Comparison of ENCODE assay signal across 23 mouse cellular contexts in genomic region chr19:11547911-11548310, GRCm38 (mm10). TPM values are rescaled to one million over a fixed set of nuclear protein-coding genes. Genes with fewer than 3 reads are reported as not detected.
A peak's percentile ranks its signal among the peaks of the same experiment; 100 is the strongest.
DNase-seq lines count a peak whose midpoint lies in the region; ATAC-seq and TF ChIP-seq lines count a peak whose summit lies in the region.
"Had no signal": no experiment of that assay in that cellular context is flagged by ENCODE, and none has a peak within 500 bp of the region (broad histone marks: within the 10 kb centered on the region; RNA-seq: fewer than 3 reads in every experiment).

No protein-coding gene starts in this region.

- no peak overlapping the region for H3K9ac ChIP-seq in hindbrain, embryonic 11.5 days (ENCODE audit: low read depth, low read length)
- H3K9ac ChIP-seq: embryonic facial prominence, embryonic 12.5 days; embryonic facial prominence, embryonic 15.5 days; forebrain, embryonic 12.5 days; forebrain, embryonic 15.5 days; hindbrain, embryonic 13.5 days had no signal

- DNase-seq in T-cell, adult 2 months (ENCODE audit: low spot score) = peak; percentile 41
- DNase-seq in thymus, adult 2 months = peak; percentile 64
- DNase-seq in thymus, postnatal 14 days = peak; percentile 73
- DNase-seq in thymus, postnatal 4 days = peak; percentile 46
- DNase-seq in hindbrain, embryonic 11.5 days (ENCODE audit: low spot score) = no peak
- no peak for DNase-seq in lung, postnatal 4 days
- no peak for DNase-seq in ovary, postnatal 14 days (ENCODE audit: low spot score)
- DNase-seq: adrenal gland, postnatal 10 days; adrenal gland, postnatal 36 days; cerebellum, adult 18-20 months; cerebellum, adult 9-10 months; cerebellum, postnatal 14 days; gastrocnemius, postnatal 25 days; heart, adult 2 months had no signal

- H3K4me1 ChIP-seq in thymus, adult 2 months (replicated peaks; ENCODE audit: control insufficient read depth, insufficient read depth, low read length) = peaks cover 11% of the 10 kb centered on the region
- no peaks in the 10 kb centered on the region for H3K4me1 ChIP-seq in hindbrain, embryonic 11.5 days (replicated peaks; ENCODE audit: control insufficient read depth, insufficient read depth, low read length)
- H3K4me1 ChIP-seq: embryonic facial prominence, embryonic 12.5 days; embryonic facial prominence, embryonic 15.5 days; forebrain, embryonic 12.5 days; forebrain, embryonic 15.5 days; heart, embryonic 10.5 days; hindbrain, embryonic 13.5 days had no signal

- H3K27me3 ChIP-seq in thymus, adult 2 months (ENCODE audit: control insufficient read depth, insufficient read depth, low read length) = no peaks in the 10 kb centered on the region
- no peaks in the 10 kb centered on the region for H3K27me3 ChIP-seq in hindbrain, embryonic 11.5 days (ENCODE audit: control insufficient read depth, insufficient read depth, low read length)
- H3K27me3 ChIP-seq: embryonic facial prominence, embryonic 12.5 days; embryonic facial prominence, embryonic 15.5 days; forebrain, embryonic 12.5 days; forebrain, embryonic 15.5 days; hindbrain, embryonic 13.5 days had no signal

- no peaks in the 10 kb centered on the region for H3K9me3 ChIP-seq in hindbrain, embryonic 11.5 days (ENCODE audit: control insufficient read depth, low read length)
- H3K9me3 ChIP-seq: embryonic facial prominence, embryonic 12.5 days; embryonic facial prominence, embryonic 15.5 days; forebrain, embryonic 12.5 days; forebrain, embryonic 15.5 days; heart, embryonic 10.5 days; hindbrain, embryonic 13.5 days had no signal

- no peak for ATAC-seq in hindbrain, embryonic 11.5 days (ENCODE audit: low FRiP score)
- ATAC-seq: CD4-positive, CD25-positive, alpha-beta regulatory T cell, adult 4 months; forebrain, embryonic 15.5 days; hindbrain, embryonic 16.5 days had no signal

- TF ChIP-seq CTCF in thymus, adult 2 months (IDR thresholded peaks at IDR 0.05; ENCODE audit: borderline replicate concordance, control insufficient read depth, extremely low read depth, insufficient read depth, low read length, poor library complexity) = no peak

- no peak overlapping the region for H3K4me3 ChIP-seq in thymus, adult 2 months (ENCODE audit: control insufficient read depth, insufficient read depth, low read length)
- no peak overlapping the region for H3K4me3 ChIP-seq in hindbrain, embryonic 11.5 days (ENCODE audit: low read depth, low read length)
- H3K4me3 ChIP-seq: embryonic facial prominence, embryonic 12.5 days; embryonic facial prominence, embryonic 15.5 days; forebrain, embryonic 12.5 days; forebrain, embryonic 15.5 days; heart, adult 2 months; heart, embryonic 10.5 days; hindbrain, embryonic 13.5 days had no signal

- H3K27ac ChIP-seq in thymus, adult 2 months (ENCODE audit: control insufficient read depth, insufficient read depth, low read length) = peak overlapping the region; percentile 98; the same call in 1 of the 2 replicates
- H3K27ac ChIP-seq in hindbrain, embryonic 11.5 days (ENCODE audit: low read depth, low read length) = no peak overlapping the region
- H3K27ac ChIP-seq: embryonic facial prominence, embryonic 12.5 days; embryonic facial prominence, embryonic 15.5 days; forebrain, embryonic 12.5 days; forebrain, embryonic 15.5 days; heart, adult 2 months; heart, embryonic 10.5 days; hindbrain, embryonic 13.5 days had no signal

- H3K4me2 ChIP-seq in hindbrain, embryonic 11.5 days (replicated peaks; ENCODE audit: low read depth, low read length) = no peak overlapping the region
- H3K4me2 ChIP-seq: embryonic facial prominence, embryonic 12.5 days; embryonic facial prominence, embryonic 15.5 days; forebrain, embryonic 12.5 days; forebrain, embryonic 15.5 days; hindbrain, embryonic 13.5 days had no signal

- no peak for TF ChIP-seq POLR2A in thymus, adult 2 months (IDR thresholded peaks at IDR 0.05; ENCODE audit: control insufficient read depth, extremely low read depth, insufficient read depth, low read length, poor library complexity)

- no peaks in the 10 kb centered on the region for H3K36me3 ChIP-seq in thymus, adult 2 months (ENCODE audit: control insufficient read depth, insufficient read depth, low read length)
- no peaks in the 10 kb centered on the region for H3K36me3 ChIP-seq in hindbrain, embryonic 11.5 days (ENCODE audit: control insufficient read depth, insufficient read depth, low read length)
- H3K36me3 ChIP-seq: embryonic facial prominence, embryonic 12.5 days; embryonic facial prominence, embryonic 15.5 days; forebrain, embryonic 12.5 days; forebrain, embryonic 15.5 days; heart, embryonic 10.5 days; hindbrain, embryonic 13.5 days had no signal

RNA-seq across cellular contexts. Expression of gene Ms4a4d, which starts 11.3 kb away (rescaled TPM):
- polyA plus RNA-seq in thymus, adult 2 months (2012; rRNA removed) = 2.1 and 4.0 TPM in 2 replicates
- 0.42 and 0.59 TPM in 2 replicates for polyA plus RNA-seq in hindbrain, embryonic 11.5 days (2014; fragmentation: Nextera tagmentation; extraction: Ambion mirVana)
- polyA plus RNA-seq: C2C12; forebrain, embryonic 12.5 days; forebrain, embryonic 15.5 days; hindbrain, embryonic 13.5 days; hindbrain, embryonic 16.5 days had no signal

RNA-seq across cellular contexts. Expression of gene Ms4a6b, which starts 31.6 kb away (rescaled TPM):
- 41.7 and 46.9 TPM in 2 replicates for polyA plus RNA-seq in thymus, adult 2 months (2012; rRNA removed)
- polyA plus RNA-seq in hindbrain, embryonic 11.5 days (2014; fragmentation: Nextera tagmentation; extraction: Ambion mirVana) = 4.2 and 5.0 TPM in 2 replicates
- polyA plus RNA-seq: C2C12 had no signal

RNA-seq across cellular contexts. Expression of gene Ms4a6d, which starts 56.7 kb away (rescaled TPM):
- polyA plus RNA-seq in thymus, adult 2 months (2012; rRNA removed) = 4.2 and 9.4 TPM in 2 replicates
- polyA plus RNA-seq in hindbrain, embryonic 11.5 days (2014; fragmentation: Nextera tagmentation; extraction: Ambion mirVana) = 4.6 and 4.8 TPM in 2 replicates
- polyA plus RNA-seq: C2C12 had no signal

Comparison
In these comparisons a context has a peak if more than half of its experiments do, and no peak if none do; other contexts are left out.
1. DNase-seq: peak in T-cell, adult 2 months (single experiment), thymus, adult 2 months (single experiment), thymus, postnatal 14 days (single experiment) and thymus, postnatal 4 days (single experiment); none in hindbrain, embryonic 11.5 days (single experiment), lung, postnatal 4 days (0 of 2) and ovary, postnatal 14 days (single experiment).